Mouse (Mus musculus): ENCODE measurements around the gene Atpaf2. TPM values are rescaled to one million over a fixed set of nuclear protein-coding genes. Genes with fewer than 3 reads are reported as not detected.
"Not testable (repeated sequence)": the region's sequence is repeated elsewhere in the genome, so short reads cannot be mapped to it uniquely, and the experiment has no call there.

The Atpaf2 gene
- polyA plus RNA-seq (2015; fragmentation: Nextera tagmentation; extraction: Ambion mirVana): 45.9 and 47.6 TPM in 2 replicates

GRCm38 (mm10) chr11:60417717-60418472, at the start of gene Atpaf2:
Atpaf2 (minus strand) TSS chr11:60418457.
- WGBS: under 1% methylated on average over 35 of the region's 39 CpGs
- Histone ChIP-seq H3K27me3 (replicated peaks; ENCODE audit: control insufficient read depth, insufficient read depth, low read length) (no peaks in the 10 kb centered on the region), H3K9ac (ENCODE audit: low read depth, low read length) (peak within 1 kb of the TSS; percentile 88), H3K4me2 (ENCODE audit: low read length) (peak within 1 kb of the TSS; percentile 76), H3K27ac (ENCODE audit: low read depth, low read length) (peak within 1 kb of the TSS; percentile 88), H3K36me3 (ENCODE audit: control insufficient read depth, insufficient read depth, low read length) (no peaks in the 10 kb centered on the region), H3K4me3 (ENCODE audit: low read length) (peak within 1 kb of the TSS; percentile 80), H3K9me3 (ENCODE audit: control insufficient read depth, low read length) (no peaks in the 10 kb centered on the region), H3K4me1 (ENCODE audit: control insufficient read depth, insufficient read depth, low read depth, low read length) (peaks cover 23% of the 10 kb centered on the region)
- peak; percentile 46 for ATAC-seq

GRCm38 (mm10) chr11:60465943-60466380, 47.7 kb upstream of the Atpaf2 start:
- Histone ChIP-seq H3K4me1 (ENCODE audit: control insufficient read depth, insufficient read depth, low read depth, low read length) (no peaks in the 10 kb centered on the region), H3K36me3 (ENCODE audit: control insufficient read depth, insufficient read depth, low read length) (peaks cover 66% of the 10 kb centered on the region), H3K9me3 (ENCODE audit: control insufficient read depth, low read length) (no peaks in the 10 kb centered on the region), H3K9ac (ENCODE audit: low read depth, low read length) (no peak overlapping the region), H3K27me3 (replicated peaks; ENCODE audit: control insufficient read depth, insufficient read depth, low read length) (no peaks in the 10 kb centered on the region), H3K4me2 (ENCODE audit: low read length) (no peak overlapping the region), H3K4me3 (ENCODE audit: low read length) (no peak overlapping the region), H3K27ac (ENCODE audit: low read depth, low read length) (no peak overlapping the region)
- ATAC-seq: no peak
- 97% methylated on average over 2 of the region's 2 CpGs for WGBS

- H3K4me1 ChIP-seq (ENCODE audit: control insufficient read depth, insufficient read depth, low read depth, low read length): peaks cover 12% of the 10 kb centered on the region
- WGBS: 93% methylated on average over 1 of the region's 1 CpGs
- H3K36me3 ChIP-seq (ENCODE audit: control insufficient read depth, insufficient read depth, low read length): peaks cover 33% of the 10 kb centered on the region
- H3K4me3 ChIP-seq (ENCODE audit: low read length): no peak overlapping the region
- no peaks in the 10 kb centered on the region for H3K27me3 ChIP-seq (replicated peaks; ENCODE audit: control insufficient read depth, insufficient read depth, low read length)
- no peak for ATAC-seq
- H3K9me3 ChIP-seq (ENCODE audit: control insufficient read depth, low read length): no peaks in the 10 kb centered on the region
- no peak overlapping the region for H3K9ac ChIP-seq (ENCODE audit: low read depth, low read length)
- H3K27ac ChIP-seq (ENCODE audit: low read depth, low read length): no peak overlapping the region
- no peak overlapping the region for H3K4me2 ChIP-seq (ENCODE audit: low read length)
These were observed 39.7 kb upstream of the Atpaf2 start for GRCm38 (mm10) chr11:60457973-60458372.

GRCm38 (mm10) chr11:60454745-60455087, 36.5 kb upstream of the Atpaf2 start:
- Histone ChIP-seq H3K4me3 (ENCODE audit: low read length) (peak overlapping the region; percentile 73), H3K9ac (ENCODE audit: low read depth, low read length) (peak overlapping the region; percentile 79), H3K4me2 (ENCODE audit: low read length) (peak overlapping the region; percentile 91), H3K27ac (ENCODE audit: low read depth, low read length) (peak overlapping the region; percentile 75), H3K9me3 (ENCODE audit: control insufficient read depth, low read length) (no peaks in the 10 kb centered on the region), H3K36me3 (ENCODE audit: control insufficient read depth, insufficient read depth, low read length) (peaks cover 10% of the 10 kb centered on the region), H3K4me1 (ENCODE audit: control insufficient read depth, insufficient read depth, low read depth, low read length) (peaks cover 12% of the 10 kb centered on the region), H3K27me3 (replicated peaks; ENCODE audit: control insufficient read depth, insufficient read depth, low read length) (no peaks in the 10 kb centered on the region)
- ATAC-seq: peak; percentile 16; the same call in 1 of the 2 replicates
- 0% methylated on average over 17 of the region's 17 CpGs for WGBS

DNA sequence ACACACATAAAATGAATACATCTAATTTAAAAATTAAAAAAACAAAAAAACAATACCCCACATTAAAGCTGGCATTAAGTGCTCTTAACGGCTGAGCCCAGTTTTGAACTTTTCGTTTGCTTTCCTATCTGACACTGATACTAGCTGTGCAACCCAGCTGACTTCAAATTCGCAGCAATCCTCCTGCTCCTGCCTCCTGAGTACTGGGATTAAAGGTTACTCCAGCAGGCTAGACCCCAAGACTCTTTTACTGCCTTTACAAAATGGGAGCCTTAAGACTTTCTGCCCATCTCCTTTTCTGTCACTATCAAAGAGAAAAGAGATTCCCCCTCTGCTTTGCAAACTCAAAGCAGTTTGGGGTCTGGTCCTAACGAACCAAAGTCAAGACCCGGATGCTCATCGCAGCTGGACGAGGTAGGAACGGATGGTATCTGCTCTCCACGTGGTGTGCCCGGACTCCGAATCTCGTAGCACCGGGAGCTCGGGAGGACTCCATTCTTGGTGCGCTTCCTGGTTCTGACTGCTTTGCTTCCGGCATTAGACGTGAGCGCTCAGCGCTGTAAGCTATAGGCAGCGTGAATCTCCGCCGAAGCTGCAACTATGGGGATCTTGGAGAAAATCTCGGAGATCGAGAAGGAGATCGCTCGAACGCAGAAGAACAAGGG, 36.0 kb upstream of the Atpaf2 start, which contains the start of gene Drg2:
Drg2 (plus strand) TSS at position 512 of the 665 bp plus-strand sequence.
- peak within 1 kb of the TSS; percentile 75 for H3K27ac ChIP-seq (ENCODE audit: low read depth, low read length)
- peak within 1 kb of the TSS; percentile 73 for H3K4me3 ChIP-seq (ENCODE audit: low read length)
- no peaks in the 10 kb centered on the region for H3K27me3 ChIP-seq (replicated peaks; ENCODE audit: control insufficient read depth, insufficient read depth, low read length)
- H3K36me3 ChIP-seq (ENCODE audit: control insufficient read depth, insufficient read depth, low read length): peaks cover 5% of the 10 kb centered on the region
- peaks cover 12% of the 10 kb centered on the region for H3K4me1 ChIP-seq (ENCODE audit: control insufficient read depth, insufficient read depth, low read depth, low read length)
- H3K4me2 ChIP-seq (ENCODE audit: low read length): peak within 1 kb of the TSS; percentile 91
- ATAC-seq: peak; percentile 93
- 6% methylated on average over 27 of the region's 27 CpGs for WGBS
- H3K9ac ChIP-seq (ENCODE audit: low read depth, low read length): peak within 1 kb of the TSS; percentile 79
- no peaks in the 10 kb centered on the region for H3K9me3 ChIP-seq (ENCODE audit: control insufficient read depth, low read length)

- 85% methylated on average over 4 of the region's 4 CpGs for WGBS
- H3K4me1 ChIP-seq (ENCODE audit: control insufficient read depth, insufficient read depth, low read depth, low read length): no peaks in the 10 kb centered on the region
- H3K4me2 ChIP-seq (ENCODE audit: low read length): no peak overlapping the region
- no peaks in the 10 kb centered on the region for H3K9me3 ChIP-seq (ENCODE audit: control insufficient read depth, low read length)
- H3K27me3 ChIP-seq (replicated peaks; ENCODE audit: control insufficient read depth, insufficient read depth, low read length): no peaks in the 10 kb centered on the region
- no peak for ATAC-seq
- no peak overlapping the region for H3K4me3 ChIP-seq (ENCODE audit: low read length)
- H3K36me3 ChIP-seq (ENCODE audit: control insufficient read depth, insufficient read depth, low read length): peaks cover 14% of the 10 kb centered on the region
- no peak overlapping the region for H3K9ac ChIP-seq (ENCODE audit: low read depth, low read length)
- no peak overlapping the region for H3K27ac ChIP-seq (ENCODE audit: low read depth, low read length)
These were observed 25.8 kb upstream of the Atpaf2 start for GRCm38 (mm10) chr11:60444007-60444406.

GRCm38 (mm10) chr11:60442896-60443295, 24.6 kb upstream of the Atpaf2 start:
- no peak for ATAC-seq
- no peak overlapping the region for H3K27ac ChIP-seq (ENCODE audit: low read depth, low read length)
- WGBS: 89% methylated on average over 6 of the region's 6 CpGs
- H3K9ac ChIP-seq (ENCODE audit: low read depth, low read length): no peak overlapping the region
- peaks cover 18% of the 10 kb centered on the region for H3K36me3 ChIP-seq (ENCODE audit: control insufficient read depth, insufficient read depth, low read length)
- no peaks in the 10 kb centered on the region for H3K4me1 ChIP-seq (ENCODE audit: control insufficient read depth, insufficient read depth, low read depth, low read length)
- no peaks in the 10 kb centered on the region for H3K9me3 ChIP-seq (ENCODE audit: control insufficient read depth, low read length)
- H3K4me2 ChIP-seq (ENCODE audit: low read length): no peak overlapping the region
- H3K4me3 ChIP-seq (ENCODE audit: low read length): no peak overlapping the region
- no peaks in the 10 kb centered on the region for H3K27me3 ChIP-seq (replicated peaks; ENCODE audit: control insufficient read depth, insufficient read depth, low read length)

- no peaks in the 10 kb centered on the region for H3K4me1 ChIP-seq (ENCODE audit: control insufficient read depth, insufficient read depth, low read depth, low read length)
- peaks cover 28% of the 10 kb centered on the region for H3K36me3 ChIP-seq (ENCODE audit: control insufficient read depth, insufficient read depth, low read length)
- H3K9me3 ChIP-seq (ENCODE audit: control insufficient read depth, low read length): no peaks in the 10 kb centered on the region
- no peaks in the 10 kb centered on the region for H3K27me3 ChIP-seq (replicated peaks; ENCODE audit: control insufficient read depth, insufficient read depth, low read length)
- no peak overlapping the region for H3K4me3 ChIP-seq (ENCODE audit: low read length)
- ATAC-seq: no peak
- H3K4me2 ChIP-seq (ENCODE audit: low read length): no peak overlapping the region
- H3K9ac ChIP-seq (ENCODE audit: low read depth, low read length): no peak overlapping the region
- H3K27ac ChIP-seq (ENCODE audit: low read depth, low read length): no peak overlapping the region
- WGBS: 39% methylated on average over 7 of the region's 7 CpGs
These were observed 21.9 kb upstream of the Atpaf2 start for GRCm38 (mm10) chr11:60440176-60440575.

- peaks cover 33% of the 10 kb centered on the region for H3K36me3 ChIP-seq (ENCODE audit: control insufficient read depth, insufficient read depth, low read length)
- WGBS: 21% methylated on average over 1 of the region's 1 CpGs
These were observed 21.4 kb upstream of the Atpaf2 start for GRCm38 (mm10) chr11:60439621-60440020.

More at GRCm38 (mm10) chr11:60439621-60440020, 21.4 kb upstream of the Atpaf2 start:
- not testable (repeated sequence) for H3K4me1 ChIP-seq (ENCODE audit: control insufficient read depth, insufficient read depth, low read depth, low read length); H3K4me3 ChIP-seq (ENCODE audit: low read length); H3K4me2 ChIP-seq (ENCODE audit: low read length); ATAC-seq; H3K9me3 ChIP-seq (ENCODE audit: control insufficient read depth, low read length); H3K27me3 ChIP-seq (replicated peaks; ENCODE audit: control insufficient read depth, insufficient read depth, low read length); H3K27ac ChIP-seq (ENCODE audit: low read depth, low read length); H3K9ac ChIP-seq (ENCODE audit: low read depth, low read length)

Measured in hindbrain, embryonic 16.5 days (tissue).